Mouse (Mus musculus) erythroid progenitor cell, adult 5-6 weeks (primary cell): ENCODE measurements around the gene Slc24a4. TPM values are rescaled to one million over a fixed set of nuclear protein-coding genes. Genes with fewer than 3 reads are reported as not detected.

Experiments used
- ATAC-seq: replicated peaks from 2 replicates; pipeline ENCODE4 v1.8.0; 2016; ENCODE audit warnings: moderate number of reproducible peaks, mild to moderate bottlenecking, moderate TSS enrichment, inconsistent platforms; ENCODE audit not compliant: poor library complexity, low FRiP score, severe bottlenecking
- total RNA-seq, 2 experiments: library from RNA; stranded (forward) in 1 of 2; stranded (reverse) in 1 of 2; fragments of 150-400 nt in 1 of 2; fragments of 186-747, 209-891 nt in 1 of 2; gene quantifications; 2 replicates each; pipeline versions ENCODE4 v1.2.3 to v1.2.4; 2015 to 2017; ENCODE audit warnings: low replicate concordance in 2 of 2

Gene Slc24a4
- total RNA-seq, 2 experiments from 2014 or later, result not detected

DNA sequence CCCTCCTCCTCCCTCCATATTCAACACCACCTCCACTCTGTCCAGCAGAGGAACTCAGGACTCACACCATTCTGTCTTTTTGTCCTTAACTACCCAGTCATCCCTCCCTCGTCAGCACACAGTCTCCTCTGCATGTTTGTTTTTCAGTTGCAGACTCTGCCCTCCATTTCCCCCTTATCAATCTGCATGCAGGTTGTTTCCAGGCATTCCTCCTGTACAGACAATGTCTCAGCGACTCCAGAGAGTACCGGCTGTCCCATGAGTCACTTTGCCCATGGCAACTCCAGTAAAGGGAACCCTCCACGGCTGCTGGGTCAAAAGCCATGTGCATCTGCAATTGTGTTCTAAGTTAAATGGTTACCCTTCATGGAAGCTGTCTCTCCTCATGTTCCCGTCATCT is 170.7 kb downstream of the Slc24a4 start:
- no peak for ATAC-seq

DNA sequence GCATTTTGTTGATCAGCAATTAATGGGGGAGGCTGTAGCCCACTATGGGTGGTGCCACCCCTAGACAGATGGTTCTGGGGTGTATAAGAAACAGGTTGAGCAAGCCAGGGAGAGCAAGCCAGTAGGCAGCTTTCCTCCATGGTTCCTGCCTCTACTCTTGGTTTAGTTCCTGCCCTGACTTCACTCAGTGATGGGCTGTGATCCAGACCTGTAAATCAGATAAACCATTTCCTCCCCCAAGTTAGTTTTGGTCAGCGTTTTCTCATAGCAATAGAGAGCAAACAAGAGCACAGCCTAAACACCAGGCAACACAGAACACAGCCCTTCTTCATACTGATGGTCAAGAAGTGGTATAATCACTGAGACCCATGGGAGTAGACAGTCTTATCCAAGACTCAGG is 173.1 kb downstream of the Slc24a4 start:
- no peak for ATAC-seq

GRCm38 (mm10) chr12:102302322-102302721 is 173.8 kb downstream of the Slc24a4 start:
- ATAC-seq, result no peak

- no peak for ATAC-seq
These were observed 174.4 kb downstream of the Slc24a4 start for GRCm38 (mm10) chr12:102302831-102303351.

- no peak for ATAC-seq
These were observed 175.3 kb downstream of the Slc24a4 start for GRCm38 (mm10) chr12:102303867-102304266.

- no peak for ATAC-seq
These were observed 176.7 kb downstream of the Slc24a4 start for GRCm38 (mm10) chr12:102305069-102305836.

GRCm38 (mm10) chr12:102308001-102308456 is 179.5 kb downstream of the Slc24a4 start:
- ATAC-seq, result no peak

GRCm38 (mm10) chr12:102308457-102309011 is 180.0 kb downstream of the Slc24a4 start:
- ATAC-seq, result no peak

GRCm38 (mm10) chr12:102309099-102309799 is 180.7 kb downstream of the Slc24a4 start:
- no peak for ATAC-seq

- ATAC-seq, result no peak
These were observed 181.3 kb downstream of the Slc24a4 start for GRCm38 (mm10) chr12:102309800-102310195.

DNA sequence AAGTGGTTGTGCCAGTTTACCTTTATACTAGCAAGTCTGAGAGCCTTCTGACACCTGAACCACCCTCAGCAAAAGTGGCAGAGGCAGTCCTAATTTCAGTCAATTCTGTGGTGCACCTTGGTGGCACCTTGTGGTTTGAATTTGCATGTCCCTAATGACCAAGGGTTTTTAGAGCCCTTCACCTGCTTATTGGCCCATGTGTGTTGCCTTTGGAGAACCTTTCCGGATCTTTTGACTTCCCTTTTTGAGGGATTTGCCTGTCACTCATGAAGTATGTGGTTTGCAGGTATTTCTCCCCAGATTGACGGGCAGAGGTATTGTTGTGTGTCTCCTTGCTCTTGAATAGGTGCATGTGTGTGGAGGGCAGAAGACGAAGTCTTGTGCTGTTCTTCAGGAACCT is 181.7 kb downstream of the Slc24a4 start:
- ATAC-seq, result no peak

GRCm38 (mm10) chr12:102311454-102311853 is 182.9 kb downstream of the Slc24a4 start:
- no peak for ATAC-seq

Other genes starting within 250 kb of the Slc24a4 start
- 14.4 and 15.9 TPM in 2 replicates for gene Trip11, start 215.5 kb upstream of the Slc24a4 start, total RNA-seq (2015; ENCODE audit: low replicate concordance)
- 25.0 and 41.8 TPM in 2 replicates for gene Trip11, start 215.5 kb upstream of the Slc24a4 start, total RNA-seq (2017; ENCODE audit: low replicate concordance)
- 9.7 and 10.5 TPM in 2 replicates for gene Atxn3, start 170.5 kb upstream of the Slc24a4 start, total RNA-seq (2015; ENCODE audit: low replicate concordance)
- gene Atxn3, start 170.5 kb upstream of the Slc24a4 start, total RNA-seq (2017; ENCODE audit: low replicate concordance), result 15.1 and 15.7 TPM in 2 replicates
- 16.6 and 20.1 TPM in 2 replicates for gene Cpsf2, start 152.7 kb upstream of the Slc24a4 start, total RNA-seq (2015; ENCODE audit: low replicate concordance)
- gene Cpsf2, start 152.7 kb upstream of the Slc24a4 start, total RNA-seq (2017; ENCODE audit: low replicate concordance), result 31.9 and 32.7 TPM in 2 replicates
- gene Rin3, start 154.3 kb downstream of the Slc24a4 start, total RNA-seq (2015; ENCODE audit: low replicate concordance), result 26.4 and 27.4 TPM in 2 replicates
- gene Rin3, start 154.3 kb downstream of the Slc24a4 start, total RNA-seq (2017; ENCODE audit: low replicate concordance), result 5.4 and 12.9 TPM in 2 replicates